Mouse (Mus musculus) gastrocnemius, adult 18-20 months (tissue): ENCODE results near the gene Gpc6. TPM values are rescaled to one million over a fixed set of nuclear protein-coding genes. Genes with fewer than 3 reads are reported as not detected.

ENCODE experiments used
- DNase-seq: peaks from one replicate; pipeline ENCODE4 v3.0.0; 2021; ENCODE audit warnings: low spot score
- total RNA-seq, 2 experiments: library from RNA; stranded (reverse); gene quantifications; 2 replicates each; pipeline ENCODE4 v1.2.3; 2021

Gpc6 gene
- total RNA-seq, 2 experiments from 2014 or later = 1.5 to 2.6 TPM

DNA sequence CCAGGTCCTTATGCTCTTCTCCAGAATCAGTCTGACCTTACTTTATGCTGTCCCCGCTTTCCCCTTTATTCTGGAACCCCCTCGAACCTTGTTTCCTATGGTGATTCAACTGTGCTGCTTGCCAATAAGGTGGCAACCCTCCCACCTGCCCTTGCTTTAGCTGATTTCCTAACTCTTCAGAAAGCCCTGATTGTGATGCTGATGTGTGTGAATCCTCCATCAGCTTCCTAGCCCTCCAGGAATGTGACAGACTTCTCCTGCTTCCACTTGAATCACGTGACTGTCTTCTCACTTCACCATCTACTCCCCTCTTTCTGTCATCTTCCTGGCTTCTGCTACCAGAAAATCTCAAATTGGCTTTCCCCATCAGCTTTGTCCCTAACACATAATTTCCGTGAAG lies 305.4 kb downstream of the Gpc6 start:
- DNase-seq = no peak

DNA sequence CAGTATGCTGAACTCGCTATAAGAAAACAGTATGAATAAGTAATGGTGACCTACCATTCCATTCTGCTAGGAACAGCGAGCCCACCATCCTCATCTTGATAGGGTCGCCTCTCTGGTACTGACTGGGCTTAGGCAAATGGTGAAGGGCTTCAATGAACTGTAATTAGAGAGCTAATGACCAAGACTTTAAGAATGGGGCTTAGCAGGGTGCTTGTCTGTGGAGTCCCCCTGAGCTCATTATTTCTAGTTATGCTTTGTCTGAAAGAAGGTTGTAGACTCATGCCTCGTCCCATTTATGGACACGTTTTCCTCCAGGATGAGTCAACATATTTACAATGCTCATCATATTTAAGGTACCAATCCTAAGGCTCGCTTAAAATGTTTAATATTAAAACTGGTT lies 313.1 kb downstream of the Gpc6 start:
- no peak for DNase-seq

- no peak for DNase-seq
Measured at GRCm38 (mm10) chr14:117239694-117240427, 314.7 kb downstream of the Gpc6 start.

DNA sequence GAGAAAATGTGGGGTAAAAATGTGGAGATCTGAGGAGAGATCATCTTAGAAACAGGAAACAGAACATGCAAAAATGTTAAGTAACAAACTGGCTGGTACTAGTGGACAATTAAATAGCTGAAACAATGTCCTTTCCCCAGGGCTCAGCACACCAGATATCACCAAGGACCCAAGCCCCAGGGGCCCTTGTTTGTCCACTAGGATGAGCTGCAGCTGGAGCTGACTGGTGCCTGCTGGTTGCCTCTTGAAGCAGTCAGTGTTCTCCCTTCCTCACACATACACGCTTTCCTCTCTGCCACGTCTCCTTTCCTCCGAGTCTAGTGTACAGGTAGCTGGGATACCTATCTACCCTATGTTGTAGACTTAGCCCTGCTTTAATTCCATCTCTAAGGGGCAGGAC lies 320.5 kb downstream of the Gpc6 start:
- DNase-seq = no peak

GRCm38 (mm10) chr14:117256192-117256591 lies 331.1 kb downstream of the Gpc6 start:
- DNase-seq = no peak

GRCm38 (mm10) chr14:117265653-117266052 lies 340.5 kb downstream of the Gpc6 start:
- DNase-seq = no peak

GRCm38 (mm10) chr14:117267823-117268601 lies 342.9 kb downstream of the Gpc6 start:
- no peak for DNase-seq

GRCm38 (mm10) chr14:117283631-117284030 lies 358.5 kb downstream of the Gpc6 start:
- no peak for DNase-seq

DNA sequence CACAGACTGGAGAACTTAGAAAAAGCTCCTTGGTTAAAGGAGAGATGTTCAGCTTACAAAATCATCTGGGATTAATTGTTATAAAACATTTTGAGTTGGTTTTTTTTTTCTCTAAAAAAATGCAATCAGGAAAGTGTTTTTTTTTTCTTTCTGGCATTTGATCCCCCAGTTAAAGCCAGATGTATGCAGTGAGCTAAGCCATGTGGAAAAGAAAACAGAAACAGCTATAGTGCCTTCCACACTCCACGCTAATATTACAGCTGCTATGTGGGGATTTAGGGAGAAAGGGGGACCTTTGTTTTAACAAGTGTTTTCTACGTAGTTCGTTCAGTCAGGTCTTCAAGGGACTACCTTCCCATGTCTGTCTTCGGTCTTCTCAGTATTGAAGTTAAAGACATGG lies 368.6 kb downstream of the Gpc6 start:
- no peak for DNase-seq

GRCm38 (mm10) chr14:117296207-117296838 lies 371.2 kb downstream of the Gpc6 start:
- no peak for DNase-seq

GRCm38 (mm10) chr14:117301019-117301418 lies 375.9 kb downstream of the Gpc6 start:
- no peak for DNase-seq

- DNase-seq = no peak
Measured at GRCm38 (mm10) chr14:117303901-117304722, 379.0 kb downstream of the Gpc6 start.

- no peak for DNase-seq
Measured at GRCm38 (mm10) chr14:117304723-117305010, 379.6 kb downstream of the Gpc6 start.

DNA sequence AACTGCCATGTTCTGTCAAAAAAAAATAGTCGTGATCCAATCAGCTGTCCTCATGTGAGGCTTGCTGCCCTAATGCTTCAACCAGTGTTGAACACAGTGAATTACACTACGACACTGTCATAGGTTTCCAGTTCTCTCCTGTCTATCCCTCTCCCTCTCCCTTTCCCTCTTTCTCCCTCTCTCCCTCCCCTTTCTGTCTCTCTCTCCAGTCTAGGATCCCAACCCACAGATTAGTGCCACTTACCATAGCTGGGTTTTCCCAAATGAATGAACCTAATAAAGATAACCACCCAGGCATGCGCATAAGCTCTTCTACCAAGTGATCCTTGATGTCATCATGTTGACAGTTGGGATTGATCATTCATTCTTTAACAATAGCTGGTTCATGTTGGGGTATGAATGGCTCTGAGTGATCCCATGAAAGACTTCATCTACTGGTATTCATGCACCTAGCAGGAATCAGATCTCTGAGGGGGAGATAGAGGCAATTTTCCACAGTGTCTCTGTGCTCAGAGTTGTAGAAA lies 384.9 kb downstream of the Gpc6 start:
- DNase-seq = no peak

- no peak for DNase-seq
Measured at GRCm38 (mm10) chr14:117324214-117324613, 399.1 kb downstream of the Gpc6 start.

DNA sequence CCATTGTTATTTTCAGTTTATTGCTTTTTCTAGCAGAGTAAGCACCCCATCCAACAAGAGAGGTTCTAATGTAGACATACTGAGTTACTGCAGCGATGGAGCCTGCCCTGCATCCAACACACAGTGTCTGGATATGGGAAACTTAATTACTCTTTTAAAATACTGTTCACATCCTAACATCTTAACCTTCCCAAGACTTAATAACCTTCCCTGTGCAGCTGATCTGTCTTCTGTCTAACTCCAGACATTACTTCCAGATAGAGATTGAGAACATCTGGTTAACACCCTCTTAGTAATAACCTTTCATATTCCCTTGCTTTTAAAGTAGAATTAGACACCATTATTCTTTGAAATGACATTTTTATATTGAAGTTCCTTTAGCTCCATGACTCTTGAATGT lies 407.1 kb downstream of the Gpc6 start:
- DNase-seq = no peak

DNA sequence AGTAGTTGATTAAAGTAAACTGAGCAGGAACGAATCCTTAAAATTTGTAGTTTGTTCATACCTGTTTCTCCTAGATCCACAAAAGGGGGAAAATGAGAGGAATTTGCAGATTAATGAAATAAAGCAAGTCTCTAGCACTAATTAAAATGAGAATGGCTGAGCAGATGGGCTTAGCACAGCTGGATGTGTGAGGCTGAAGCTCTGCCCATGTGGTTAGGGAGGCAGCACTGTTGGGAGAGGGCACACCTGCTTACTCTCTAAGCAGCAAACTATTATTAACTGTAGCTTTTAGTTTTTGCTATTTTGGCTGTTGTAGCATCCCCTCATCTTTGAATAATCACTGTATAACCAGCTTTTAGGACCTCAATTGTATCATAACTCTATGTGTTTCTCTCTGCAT lies 412.2 kb downstream of the Gpc6 start:
- no peak for DNase-seq

GRCm38 (mm10) chr14:117340549-117340948 lies 415.4 kb downstream of the Gpc6 start:
- DNase-seq = no peak

- DNase-seq = no peak
Measured at GRCm38 (mm10) chr14:117344505-117344904, 419.4 kb downstream of the Gpc6 start.

GRCm38 (mm10) chr14:117346372-117346885 lies 421.3 kb downstream of the Gpc6 start:
- DNase-seq = no peak

- no peak for DNase-seq
Measured at GRCm38 (mm10) chr14:117351296-117351695, 426.2 kb downstream of the Gpc6 start.
